Mouse (Mus musculus) layer of hippocampus, adult 9-10 months (tissue): ENCODE data around the gene Sgsh.

Source experiments
- DNase-seq: peaks from one replicate; pipeline ENCODE4 v3.0.0; 2022; ENCODE audit warnings: low spot score

Sgsh gene

DNA sequence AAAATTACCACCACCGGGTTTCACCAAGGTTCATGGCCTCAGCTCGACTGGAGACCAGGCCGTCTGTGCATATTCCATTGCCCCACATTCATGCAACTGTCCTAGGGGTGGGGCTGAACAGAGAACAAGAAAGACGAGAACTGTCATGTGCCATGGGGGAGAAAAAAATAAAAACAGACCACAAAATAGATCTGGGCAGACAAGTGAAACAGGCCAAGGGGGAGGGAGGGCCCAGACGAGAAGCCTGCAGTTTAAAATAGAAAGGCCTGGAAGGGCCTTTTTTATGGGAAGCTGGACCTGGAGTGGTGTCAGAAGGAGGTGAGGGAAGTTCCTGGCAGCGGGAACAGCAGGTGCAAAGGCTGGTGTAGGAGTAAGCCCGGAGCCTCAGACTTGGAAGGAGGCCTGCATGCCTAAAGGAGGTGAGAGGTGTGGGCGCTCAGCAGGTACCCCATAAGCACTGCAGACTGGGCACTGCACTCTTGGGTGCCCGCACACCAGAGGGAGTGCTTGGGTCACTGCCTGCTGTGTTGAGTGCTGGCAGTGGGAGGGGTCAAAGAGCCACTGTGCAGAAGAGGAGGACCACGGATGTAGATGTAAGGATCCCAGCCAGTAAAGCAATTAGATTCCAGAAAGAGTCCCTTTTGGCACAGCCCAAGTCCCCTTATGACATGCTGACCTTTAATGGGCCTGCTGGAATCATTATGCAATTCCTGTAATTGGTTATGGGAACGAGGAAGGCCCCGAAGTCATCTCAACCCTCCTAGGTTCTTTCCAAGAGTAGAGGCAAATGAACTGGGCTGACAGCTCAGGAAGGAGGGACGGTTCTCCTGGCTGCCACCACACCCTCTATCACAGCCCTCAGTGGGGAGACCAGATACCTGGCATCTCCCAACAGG is 48.3 kb downstream of the Sgsh start:
- no peak for DNase-seq

DNA sequence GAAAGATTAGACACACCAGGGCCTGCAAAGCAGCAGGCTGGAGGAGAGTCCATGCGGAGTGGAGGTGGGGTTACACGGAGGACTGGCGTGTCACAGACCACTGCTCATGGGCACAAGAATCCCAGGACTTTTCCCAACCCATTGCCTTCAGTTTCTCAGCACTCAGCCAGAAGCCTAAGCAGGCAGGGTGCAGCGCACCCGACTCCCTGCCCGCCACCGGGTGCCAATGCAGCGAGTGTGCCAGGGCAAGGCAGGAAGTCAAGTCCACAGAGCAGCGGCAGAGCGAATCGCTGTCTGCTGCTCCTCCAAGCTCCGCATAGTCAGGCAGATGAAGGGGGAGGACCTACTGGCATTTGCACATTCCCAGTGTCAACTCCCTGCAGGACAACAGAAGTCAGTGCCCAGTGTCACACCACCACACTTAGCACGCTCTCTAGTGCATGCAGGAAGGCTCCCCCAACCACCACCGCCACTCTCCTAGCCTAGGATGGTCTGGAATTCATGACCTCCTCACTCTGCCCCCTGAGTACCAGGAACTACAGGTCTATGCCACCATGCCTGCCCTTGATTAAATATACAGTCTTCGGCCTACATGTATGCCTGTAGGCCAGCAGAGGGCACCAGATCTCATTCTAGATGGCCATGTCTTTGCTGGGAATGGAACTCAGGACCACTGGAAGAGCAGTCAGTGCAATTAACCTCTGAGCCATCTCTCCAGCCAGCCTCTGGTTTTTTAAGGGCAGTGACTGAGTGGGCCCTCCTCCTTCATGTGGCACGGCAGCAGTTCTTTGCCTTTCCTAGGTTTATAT is 50.2 kb downstream of the Sgsh start:
- DNase-seq: no peak

- DNase-seq: no peak
Observed at GRCm38 (mm10) chr11:119300986-119301385, 54.4 kb downstream of the Sgsh start.

DNA sequence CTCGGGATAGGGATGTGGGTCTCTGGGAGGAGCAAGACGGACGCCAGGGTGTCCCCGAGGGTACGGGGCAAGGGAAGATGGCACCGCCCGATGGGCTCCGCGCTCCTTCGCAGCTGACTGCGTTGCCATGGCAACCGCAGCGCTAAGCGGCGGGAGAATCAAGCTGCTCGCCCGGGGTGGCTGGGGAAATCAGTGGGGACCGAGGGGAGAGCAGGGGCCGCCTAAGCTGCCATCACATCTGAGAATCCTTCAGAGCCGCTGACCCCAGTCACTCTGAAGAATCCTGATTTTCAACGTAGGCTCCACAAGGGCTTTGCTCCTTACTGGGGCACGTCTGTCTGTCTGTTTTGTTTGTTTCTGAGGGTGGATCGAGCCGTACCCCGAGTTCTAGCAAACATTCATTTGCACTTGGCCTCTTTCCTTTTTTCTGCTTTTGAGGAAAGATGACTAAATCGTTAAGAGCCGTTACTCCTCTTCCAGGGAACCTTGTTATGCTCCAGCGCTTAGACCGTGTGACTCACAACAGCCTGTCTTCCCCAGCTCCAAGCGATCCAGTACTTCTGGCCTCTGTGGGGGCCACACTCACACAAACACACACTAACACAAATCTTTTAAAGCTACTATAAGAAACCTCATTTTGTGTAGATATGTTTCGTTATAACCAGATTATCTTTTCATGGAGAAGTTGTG is 54.9 kb downstream of the Sgsh start:
- DNase-seq: no peak

- DNase-seq: peak; percentile 69
Observed at GRCm38 (mm10) chr11:119299391-119300245, 55.7 kb downstream of the Sgsh start, which contains the start of gene Eif4a3. TSS of gene Eif4a3 (minus strand) at chr11:119300089.

DNA sequence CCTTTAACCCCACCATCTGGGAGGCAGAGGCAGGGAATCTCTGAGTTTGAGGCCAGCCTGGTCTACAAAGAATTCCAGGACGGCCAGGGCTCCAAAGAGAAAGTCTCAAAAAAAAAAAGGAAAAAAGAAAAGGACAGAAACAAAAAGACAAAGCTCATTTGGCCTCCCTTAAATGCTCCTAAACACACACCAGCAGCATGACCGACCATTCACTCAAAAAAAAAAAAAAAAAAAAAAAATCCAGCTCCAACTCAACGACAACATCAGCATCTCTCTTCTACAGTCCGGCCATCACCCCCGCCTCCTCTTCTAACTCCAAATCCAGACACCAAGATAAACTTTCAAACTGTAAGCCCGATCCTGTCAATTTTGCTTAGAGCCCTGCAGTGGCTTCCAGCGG is 56.4 kb downstream of the Sgsh start:
- no peak for DNase-seq

- no peak for DNase-seq
Observed at GRCm38 (mm10) chr11:119297996-119298395, 57.3 kb downstream of the Sgsh start.
